Mouse (Mus musculus) heart, postnatal 0 days (tissue): ENCODE measurements around the gene Myod1. TPM values are rescaled to one million over a fixed set of nuclear protein-coding genes. Genes with fewer than 3 reads are reported as not detected.

Experiments used
- ATAC-seq: fragments of 200-750 bp; cut with Nextera tagmentation; 2 replicates; pipeline ENCODE4 v1.8.0; 2017; ENCODE audit warnings: low read depth, moderate number of reproducible peaks, moderate library complexity; ENCODE audit not compliant: insufficient read depth
- DNase-seq: peaks from one replicate; pipeline ENCODE4 v3.0.0-alpha.2; 2016; ENCODE audit warnings: low spot score
- H3K27ac ChIP-seq: fragments of 300-500 bp; sonication (generic); 2 replicates; pipeline ENCODE4 v1.5.1; 2014; ENCODE audit warnings: low read depth, mild to moderate bottlenecking
- H3K27me3 ChIP-seq: fragments of 300-500 bp; sonication (generic); 2 replicates; pipeline ENCODE4 v1.6.1; 2014; ENCODE audit warnings: low read length, mixed read lengths; ENCODE audit not compliant: control insufficient read depth, insufficient read depth
- H3K36me3 ChIP-seq: fragments of 300-500 bp; sonication (generic); replicated peaks from 2 replicates; pipeline ENCODE4 v1.6.1; 2014; ENCODE audit warnings: low read length, mixed read lengths; ENCODE audit not compliant: control insufficient read depth, insufficient read depth
- H3K4me1 ChIP-seq: fragments of 300-500 bp; sonication (generic); 2 replicates; pipeline ENCODE4 v1.6.1; 2014; ENCODE audit warnings: antibody characterized with exemption; ENCODE audit not compliant: control insufficient read depth, insufficient read depth
- H3K4me2 ChIP-seq: fragments of 300-500 bp; sonication (generic); 2 replicates; pipeline ENCODE4 v1.6.1; 2014; ENCODE audit warnings: low read depth, mild to moderate bottlenecking, low read length, moderate library complexity
- H3K4me3 ChIP-seq: fragments of 300-500 bp; sonication (generic); 2 replicates; pipeline ENCODE4 v1.5.1; 2014; ENCODE audit warnings: low read depth, low read length
- H3K9ac ChIP-seq: fragments of 300-500 bp; sonication (generic); replicated peaks from 2 replicates; pipeline ENCODE4 v1.6.1; 2014; ENCODE audit warnings: low read depth, low read length, mixed read lengths
- H3K9me3 ChIP-seq: fragments of 300-500 bp; sonication (generic); replicated peaks from 2 replicates; pipeline ENCODE4 v1.6.1; 2016; ENCODE audit warnings: low read length; ENCODE audit not compliant: control insufficient read depth
- CTCF ChIP-seq: IDR thresholded peaks from 2 replicates; pipeline ENCODE4 v1.5.1; 2016; ENCODE audit warnings: antibody characterized with exemption, control low read depth, low read depth
- EP300 ChIP-seq: IDR thresholded peaks from 2 replicates; pipeline ENCODE4 v1.6.1; 2016; ENCODE audit warnings: antibody characterized with exemption, low read depth
- WGBS: fragments of 180-500 bp; shearing (Covaris S2); extraction: QIAGEN DNeasy Blood & Tissue Kit; methylation state at CpG from one replicate; pipeline ENCODE4 v1.1.7; 2014; 5-methylcytosine and 5-hydroxymethylcytosine counted together
- polyA plus RNA-seq: library from polyadenylated mRNA; unstranded; fragments of >200 nt; fragmentation: Nextera tagmentation; extraction: Ambion mirVana; gene quantifications from 2 replicates; pipeline ENCODE4 v1.2.1, GENCODE M21; 2015
- total RNA-seq: library from RNA; depleted of rRNA; stranded (reverse); fragments of >200 nt; gene quantifications from 2 replicates; pipeline ENCODE4 v1.2.3, GENCODE M21; 2014; ENCODE audit warnings: low replicate concordance

Gene Myod1
- total and polyA plus RNA-seq, 2 experiments from 2014 or later: not detected

DNA sequence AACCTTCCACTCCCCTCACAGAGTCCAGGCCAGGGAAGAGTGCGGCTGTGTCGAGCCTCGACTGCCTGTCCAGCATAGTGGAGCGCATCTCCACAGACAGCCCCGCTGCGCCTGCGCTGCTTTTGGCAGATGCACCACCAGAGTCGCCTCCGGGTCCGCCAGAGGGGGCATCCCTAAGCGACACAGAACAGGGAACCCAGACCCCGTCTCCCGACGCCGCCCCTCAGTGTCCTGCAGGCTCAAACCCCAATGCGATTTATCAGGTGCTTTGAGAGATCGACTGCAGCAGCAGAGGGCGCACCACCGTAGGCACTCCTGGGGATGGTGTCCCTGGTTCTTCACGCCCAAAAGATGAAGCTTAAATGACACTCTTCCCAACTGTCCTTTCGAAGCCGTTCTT is 1.8 kb downstream of the Myod1 start:
- no peak overlapping the region for H3K9ac ChIP-seq
- peak; percentile 25 for TF ChIP-seq CTCF
- no peak for TF ChIP-seq EP300
- no peak overlapping the region for H3K27ac ChIP-seq
- no peaks in the 10 kb centered on the region for H3K9me3 ChIP-seq
- WGBS: 3% methylated on average over 22 of the region's 22 CpGs
- H3K4me2 ChIP-seq: no peak overlapping the region
- H3K27me3 ChIP-seq: peaks cover 73% of the 10 kb centered on the region
- DNase-seq (no peak), ATAC-seq (no peak)
- no peak overlapping the region for H3K4me3 ChIP-seq
- H3K4me1 ChIP-seq: no peaks in the 10 kb centered on the region
- H3K36me3 ChIP-seq: no peaks in the 10 kb centered on the region

DNA sequence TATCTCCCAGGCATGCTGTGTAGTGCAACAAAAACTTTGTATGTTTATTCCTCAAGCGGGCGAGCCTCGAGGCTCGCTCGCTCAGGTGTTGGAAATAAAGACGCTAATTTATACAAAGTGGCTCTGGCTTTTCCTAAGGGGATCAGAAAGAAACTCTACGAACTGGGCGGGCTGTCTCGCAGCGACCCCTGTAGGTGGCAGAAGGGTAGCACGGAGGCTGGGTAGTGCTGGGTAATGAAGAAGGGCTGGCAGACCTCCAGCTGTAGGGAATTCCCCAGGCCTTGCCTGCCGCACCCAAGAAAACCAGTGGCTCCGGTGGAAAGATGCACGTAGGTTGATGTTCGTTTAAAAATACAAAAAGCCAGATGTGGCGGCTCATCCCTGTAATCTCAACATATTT is 2.7 kb downstream of the Myod1 start:
- ATAC-seq (peak; percentile 56; the same call in 1 of the 2 replicates), DNase-seq (peak; percentile 69)
- H3K9ac ChIP-seq: no peak overlapping the region
- no peaks in the 10 kb centered on the region for H3K36me3 ChIP-seq
- no peak overlapping the region for H3K27ac ChIP-seq
- H3K4me1 ChIP-seq: no peaks in the 10 kb centered on the region
- no peak overlapping the region for H3K4me2 ChIP-seq
- H3K27me3 ChIP-seq: peaks cover 66% of the 10 kb centered on the region
- H3K4me3 ChIP-seq: no peak overlapping the region
- TF ChIP-seq CTCF (peak; percentile 66), EP300 (no peak)
- no peaks in the 10 kb centered on the region for H3K9me3 ChIP-seq
- WGBS: 7% methylated on average over 16 of the region's 16 CpGs

DNA sequence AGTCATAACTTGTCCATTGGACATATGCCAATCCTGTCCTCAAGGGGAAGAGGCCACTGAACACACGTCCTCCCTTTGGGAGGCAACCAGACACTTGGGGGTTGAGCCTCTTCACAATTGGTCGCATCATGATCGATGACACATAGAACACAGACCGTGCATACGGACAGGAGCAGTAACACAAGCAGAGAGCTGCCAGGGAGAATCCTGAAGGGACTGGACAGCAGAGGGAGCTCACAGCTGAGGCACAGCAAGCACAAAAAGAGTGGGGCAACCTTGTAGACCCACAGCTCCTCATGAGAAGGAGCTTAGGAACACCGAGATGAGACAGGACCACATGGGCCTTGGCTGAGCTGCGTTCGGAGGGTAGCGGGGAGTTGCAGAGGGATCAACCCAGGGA is 4.4 kb downstream of the Myod1 start:
- WGBS: 58% methylated on average over 9 of the region's 9 CpGs
- Histone ChIP-seq H3K4me1 (no peaks in the 10 kb centered on the region), H3K9me3 (no peaks in the 10 kb centered on the region), H3K27ac (no peak overlapping the region), H3K36me3 (no peaks in the 10 kb centered on the region), H3K4me3 (no peak overlapping the region), H3K9ac (no peak overlapping the region), H3K4me2 (no peak overlapping the region), H3K27me3 (peaks cover 49% of the 10 kb centered on the region)
- DNase-seq (no peak), ATAC-seq (no peak)
- TF ChIP-seq CTCF (peak; percentile 18; the same call in 1 of the 2 replicates), EP300 (no peak)

DNA sequence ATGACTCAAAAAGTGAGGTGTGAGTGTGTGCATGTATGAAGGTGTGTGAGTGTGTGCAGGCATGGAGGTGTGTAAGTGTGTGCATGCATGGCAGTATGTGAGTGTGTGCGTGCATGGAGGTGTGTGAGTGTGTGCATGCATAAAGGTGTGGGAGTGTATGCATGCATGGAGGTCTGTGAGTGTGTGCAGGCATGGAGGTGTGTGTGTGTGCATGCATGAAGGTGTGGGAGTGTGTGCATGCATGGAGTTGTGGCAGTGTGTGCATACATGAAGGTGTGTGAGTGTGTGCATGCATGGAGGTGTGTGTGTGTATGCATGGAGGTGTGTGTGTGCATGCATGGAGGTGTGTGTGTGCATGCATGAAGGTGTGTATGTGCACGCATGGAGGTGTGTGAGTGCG is 11.2 kb downstream of the Myod1 start:
- 78% methylated on average over 3 of the region's 3 CpGs for WGBS
- Histone ChIP-seq H3K4me2 (no peak overlapping the region), H3K4me1 (no peaks in the 10 kb centered on the region), H3K36me3 (no peaks in the 10 kb centered on the region), H3K27ac (no peak overlapping the region), H3K27me3 (no peaks in the 10 kb centered on the region), H3K9ac (no peak overlapping the region), H3K9me3 (no peaks in the 10 kb centered on the region), H3K4me3 (no peak overlapping the region)
- no peak for ATAC-seq
- TF ChIP-seq EP300 (no peak), CTCF (no peak)
- DNase-seq: no peak

DNA sequence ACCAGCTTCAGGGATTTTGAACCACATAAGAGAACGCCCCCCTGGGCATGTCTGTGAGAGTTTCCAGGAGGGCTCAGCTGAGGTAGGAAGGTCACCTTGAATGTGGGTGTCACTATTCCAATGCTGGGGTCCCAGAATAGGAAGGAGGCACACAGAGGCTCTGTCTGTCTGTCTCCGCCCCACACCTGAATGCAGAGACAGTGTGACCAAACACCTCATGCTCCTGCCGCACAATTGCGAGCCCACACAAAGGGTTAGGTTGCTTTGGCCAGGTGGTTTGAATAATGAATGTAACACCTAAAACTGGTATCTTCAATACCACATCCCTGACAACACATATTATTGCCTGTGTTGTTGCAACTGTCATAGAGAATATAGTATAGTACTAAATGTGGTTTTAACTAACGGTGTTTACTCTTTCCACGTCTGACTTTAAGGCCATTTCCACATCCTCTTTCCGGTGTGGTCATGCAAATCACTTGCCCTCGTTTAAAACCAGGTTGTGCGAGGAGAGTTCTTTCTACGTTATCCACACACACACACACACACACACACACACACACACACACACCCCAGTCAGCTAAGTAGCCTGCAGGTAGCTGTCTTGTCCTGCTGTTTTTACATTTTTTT is 13.3 kb downstream of the Myod1 start:
- H3K27me3 ChIP-seq: peaks cover 14% of the 10 kb centered on the region
- ATAC-seq: no peak
- TF ChIP-seq EP300 (no peak), CTCF (no peak)
- H3K36me3 ChIP-seq: no peaks in the 10 kb centered on the region
- H3K4me1 ChIP-seq: no peaks in the 10 kb centered on the region
- WGBS: 69% methylated on average over 10 of the region's 10 CpGs
- DNase-seq: no peak
- no peak overlapping the region for H3K9ac ChIP-seq
- H3K4me2 ChIP-seq: no peak overlapping the region
- no peaks in the 10 kb centered on the region for H3K9me3 ChIP-seq
- no peak overlapping the region for H3K27ac ChIP-seq
- no peak overlapping the region for H3K4me3 ChIP-seq

DNA sequence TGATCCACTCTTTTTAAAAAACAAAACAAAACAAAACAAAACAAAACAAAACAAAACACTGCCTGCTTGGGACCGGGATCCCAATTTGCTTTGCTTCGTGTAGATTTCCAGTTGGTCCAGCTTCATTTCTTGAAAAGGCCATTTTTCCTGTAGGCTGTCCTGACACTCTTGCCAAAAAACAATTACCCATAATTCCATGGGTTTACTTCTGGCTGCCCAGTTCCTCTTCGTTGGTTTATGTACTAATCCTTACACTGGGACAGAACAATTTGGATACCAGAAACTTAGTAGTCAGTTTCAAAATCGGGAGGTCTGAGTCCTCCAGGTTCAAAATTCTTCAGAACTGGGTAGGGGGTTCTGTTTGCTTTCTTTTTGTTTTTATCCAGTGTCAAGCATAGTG is 14.0 kb downstream of the Myod1 start:
- WGBS: 51% methylated on average over 4 of the region's 4 CpGs
- TF ChIP-seq CTCF (no peak), EP300 (no peak)
- no peak overlapping the region for H3K9ac ChIP-seq
- no peak for ATAC-seq
- H3K4me1 ChIP-seq: no peaks in the 10 kb centered on the region
- no peak overlapping the region for H3K4me2 ChIP-seq
- H3K4me3 ChIP-seq: no peak overlapping the region
- no peaks in the 10 kb centered on the region for H3K36me3 ChIP-seq
- H3K27ac ChIP-seq: no peak overlapping the region
- DNase-seq: no peak
- no peaks in the 10 kb centered on the region for H3K9me3 ChIP-seq
- H3K27me3 ChIP-seq: peaks cover 21% of the 10 kb centered on the region
